Mouse (Mus musculus) liver, embryonic 16.5 days (tissue): ENCODE results near the gene Rrp12. TPM values are rescaled to one million over a fixed set of nuclear protein-coding genes. Genes with fewer than 3 reads are reported as not detected.
A peak's percentile ranks its signal among the peaks of the same experiment; 100 is the strongest.

Experiments used
- ATAC-seq: fragments of 200-750 bp; cut with Nextera tagmentation; 2 replicates; pipeline ENCODE4 v1.8.0; 2017; ENCODE audit warnings: low read depth, mild to moderate bottlenecking, moderate number of reproducible peaks, moderate library complexity
- H3K27ac ChIP-seq: fragments of 300-500 bp; sonication (generic); 2 replicates; pipeline ENCODE4 v1.5.1; 2014; ENCODE audit warnings: mild to moderate bottlenecking, low read length
- H3K27me3 ChIP-seq: fragments of 300-500 bp; sonication (generic); 2 replicates; pipeline ENCODE4 v1.6.1; 2014; ENCODE audit warnings: low read depth, low read length, mixed read lengths; ENCODE audit not compliant: control insufficient read depth, insufficient read depth
- H3K36me3 ChIP-seq: fragments of 300-500 bp; sonication (generic); 2 replicates; pipeline ENCODE4 v1.6.1; 2014; ENCODE audit warnings: mild to moderate bottlenecking; ENCODE audit not compliant: control insufficient read depth, insufficient read depth
- H3K4me1 ChIP-seq: fragments of 300-500 bp; sonication (generic); 2 replicates; pipeline ENCODE4 v1.6.1; 2014; ENCODE audit warnings: low read depth, low read length, mixed read lengths; ENCODE audit not compliant: control insufficient read depth
- H3K4me2 ChIP-seq: fragments of 300-500 bp; sonication (generic); 2 replicates; pipeline ENCODE4 v1.6.1; 2014; ENCODE audit warnings: low read depth, low read length, mixed read lengths
- H3K4me3 ChIP-seq: fragments of 300-500 bp; sonication (generic); 2 replicates; pipeline ENCODE4 v1.5.1; 2014; ENCODE audit warnings: low read depth, mild to moderate bottlenecking, low read length
- H3K9ac ChIP-seq: fragments of 300-500 bp; sonication (generic); 2 replicates; pipeline ENCODE4 v1.6.1; 2014; ENCODE audit warnings: low read depth, low read length
- H3K9me3 ChIP-seq: fragments of 300-500 bp; sonication (generic); replicated peaks from 2 replicates; pipeline ENCODE4 v1.6.1; 2016; ENCODE audit warnings: low read length; ENCODE audit not compliant: control insufficient read depth
- WGBS: fragments of 180-500 bp; shearing (Covaris S2); extraction: QIAGEN DNeasy Blood & Tissue Kit; methylation state at CpG from one replicate; pipeline ENCODE4 v1.1.7; 2014; ENCODE audit not compliant: insufficient replicate concordance; 5-methylcytosine and 5-hydroxymethylcytosine counted together
- polyA plus RNA-seq: library from polyadenylated mRNA; unstranded; fragments of >200 nt; fragmentation: Nextera tagmentation; extraction: Ambion mirVana; gene quantifications from 2 replicates; pipeline ENCODE4 v1.2.1, GENCODE M21; 2015

Rrp12 gene
- polyA plus RNA-seq, 1 experiment from 2014 or later: 7.5 TPM

- Histone ChIP-seq H3K27ac (no peak overlapping the region), H3K4me1 (peaks cover 52% of the 10 kb centered on the region), H3K9me3 (no peaks in the 10 kb centered on the region), H3K9ac (no peak overlapping the region), H3K4me3 (no peak overlapping the region), H3K36me3 (no peaks in the 10 kb centered on the region), H3K27me3 (no peaks in the 10 kb centered on the region), H3K4me2 (no peak overlapping the region)
- ATAC-seq: no peak
- WGBS: 88% methylated on average over 3 of the region's 3 CpGs
These were observed 12.8 kb upstream of the Rrp12 start for GRCm38 (mm10) chr19:41908736-41909135.

- Histone ChIP-seq H3K36me3 (no peaks in the 10 kb centered on the region), H3K27ac (peak overlapping the region; percentile 93), H3K4me3 (peak overlapping the region; percentile 1), H3K9ac (peak overlapping the region; percentile 41), H3K4me2 (peak overlapping the region; percentile 56), H3K27me3 (no peaks in the 10 kb centered on the region), H3K9me3 (no peaks in the 10 kb centered on the region), H3K4me1 (peaks cover 42% of the 10 kb centered on the region)
- WGBS: 31% methylated on average over 8 of the region's 8 CpGs
- peak; percentile 17; the same call in 1 of the 2 replicates for ATAC-seq
These were observed 11.2 kb upstream of the Rrp12 start for GRCm38 (mm10) chr19:41907079-41907760.

- Histone ChIP-seq H3K4me2 (peak overlapping the region; percentile 56), H3K27ac (peak overlapping the region; percentile 93), H3K27me3 (no peaks in the 10 kb centered on the region), H3K36me3 (no peaks in the 10 kb centered on the region), H3K9ac (peak overlapping the region; percentile 41), H3K9me3 (no peaks in the 10 kb centered on the region), H3K4me3 (peak overlapping the region; percentile 1), H3K4me1 (peaks cover 46% of the 10 kb centered on the region)
- ATAC-seq: peak; percentile 78
- WGBS: 14% methylated on average over 6 of the region's 6 CpGs
These were observed 10.5 kb upstream of the Rrp12 start for GRCm38 (mm10) chr19:41906311-41907078.

GRCm38 (mm10) chr19:41905246-41905645 lies 9.3 kb upstream of the Rrp12 start:
- no peak overlapping the region for H3K4me3 ChIP-seq
- H3K27ac ChIP-seq: peak overlapping the region; percentile 93
- no peak overlapping the region for H3K4me2 ChIP-seq
- H3K27me3 ChIP-seq: no peaks in the 10 kb centered on the region
- no peak overlapping the region for H3K9ac ChIP-seq
- WGBS: 84% methylated on average over 2 of the region's 2 CpGs
- peaks cover 44% of the 10 kb centered on the region for H3K4me1 ChIP-seq
- no peaks in the 10 kb centered on the region for H3K9me3 ChIP-seq
- H3K36me3 ChIP-seq: no peaks in the 10 kb centered on the region
- ATAC-seq: no peak

GRCm38 (mm10) chr19:41902848-41903593 lies 7.0 kb upstream of the Rrp12 start:
- Histone ChIP-seq H3K4me2 (no peak overlapping the region), H3K4me3 (no peak overlapping the region), H3K36me3 (no peaks in the 10 kb centered on the region), H3K9ac (no peak overlapping the region), H3K4me1 (peaks cover 46% of the 10 kb centered on the region), H3K27ac (peak overlapping the region; percentile 10; the same call in 1 of the 2 replicates), H3K9me3 (no peaks in the 10 kb centered on the region), H3K27me3 (no peaks in the 10 kb centered on the region)
- no peak for ATAC-seq
- 23% methylated on average over 10 of the region's 10 CpGs for WGBS

GRCm38 (mm10) chr19:41901696-41902095 lies 5.7 kb upstream of the Rrp12 start:
- 56% methylated on average over 2 of the region's 2 CpGs for WGBS
- peaks cover 34% of the 10 kb centered on the region for H3K4me1 ChIP-seq
- H3K9me3 ChIP-seq: no peaks in the 10 kb centered on the region

GRCm38 (mm10) chr19:41900495-41901090 lies 4.6 kb upstream of the Rrp12 start:
- 28% methylated on average over 8 of the region's 8 CpGs for WGBS

More at GRCm38 (mm10) chr19:41901696-41902095, 5.7 kb upstream of the Rrp12 start:
- no peak overlapping the region for H3K9ac ChIP-seq
- no peaks in the 10 kb centered on the region for H3K36me3 ChIP-seq
- peak overlapping the region; percentile 41; the same call in 1 of the 2 replicates for H3K27ac ChIP-seq
- no peak overlapping the region for H3K4me3 ChIP-seq
- ATAC-seq: no peak
- no peak overlapping the region for H3K4me2 ChIP-seq
- no peaks in the 10 kb centered on the region for H3K27me3 ChIP-seq

GRCm38 (mm10) chr19:41898860-41899259 lies 2.9 kb upstream of the Rrp12 start:
- Histone ChIP-seq H3K4me2 (no peak overlapping the region), H3K4me1 (peaks cover 33% of the 10 kb centered on the region), H3K36me3 (no peaks in the 10 kb centered on the region), H3K4me3 (no peak overlapping the region), H3K27ac (no peak overlapping the region), H3K9me3 (no peaks in the 10 kb centered on the region), H3K9ac (no peak overlapping the region), H3K27me3 (no peaks in the 10 kb centered on the region)
- 40% methylated on average over 4 of the region's 4 CpGs for WGBS
- ATAC-seq: no peak

More at GRCm38 (mm10) chr19:41900495-41901090, 4.6 kb upstream of the Rrp12 start:
- peak overlapping the region; percentile 56 for H3K27ac ChIP-seq
- no peaks in the 10 kb centered on the region for H3K9me3 ChIP-seq
- no peak overlapping the region for H3K9ac ChIP-seq
- H3K4me1 ChIP-seq: peaks cover 27% of the 10 kb centered on the region
- peak; percentile 20; the same call in 1 of the 2 replicates for ATAC-seq
- H3K4me3 ChIP-seq: no peak overlapping the region
- no peak overlapping the region for H3K4me2 ChIP-seq
- no peaks in the 10 kb centered on the region for H3K27me3 ChIP-seq
- H3K36me3 ChIP-seq: no peaks in the 10 kb centered on the region
